Mouse (Mus musculus): Measurements from ENCODE around the gene Noa1.

DNA sequence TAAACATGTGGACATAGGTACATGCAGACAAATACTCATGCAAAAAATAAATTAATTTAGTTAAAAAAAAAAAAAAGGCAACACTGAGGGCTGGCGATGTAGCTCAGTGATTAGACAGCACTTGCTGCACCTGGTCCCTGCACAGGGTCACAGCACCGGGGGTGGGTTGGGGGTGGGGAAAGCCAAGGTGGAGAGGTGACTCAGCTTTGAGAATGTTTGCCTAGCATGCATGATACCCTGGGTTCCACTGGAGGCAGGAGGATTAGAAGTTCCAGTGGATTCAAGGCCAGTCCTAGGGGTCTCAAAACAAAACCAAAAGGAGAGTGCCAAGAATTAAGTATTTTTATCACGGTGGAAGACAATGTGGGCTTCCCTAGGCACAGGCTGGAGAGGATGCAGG lies 52.3 kb downstream of the Noa1 start:
- TF ChIP-seq CTCF (IDR thresholded peaks at IDR 0.05; ENCODE audit: extremely low read depth, insufficient read length, insufficient replicate concordance, low read depth, low read length): no peak
- no peak for TF ChIP-seq POLR2A (IDR thresholded peaks at IDR 0.05; ENCODE audit: low read depth, low read length)

All from small intestine, adult 2 months (tissue).